Mouse (Mus musculus) embryonic facial prominence, embryonic 10.5 days (tissue): ENCODE measurements around the gene Wdr89. TPM values are rescaled to one million over a fixed set of nuclear protein-coding genes. Genes with fewer than 3 reads are reported as not detected.

Experiments used
- DNase-seq: peaks from one replicate; pipeline ENCODE4 v3.0.0-alpha.2; 2017; ENCODE audit warnings: low spot score
- H3K27ac ChIP-seq: fragments of 300-500 bp; sonication (generic); replicated peaks from 2 replicates; pipeline ENCODE4 v1.5.1; 2016; ENCODE audit warnings: mild to moderate bottlenecking
- H3K27me3 ChIP-seq: fragments of 300-500 bp; sonication (generic); replicated peaks from 2 replicates; pipeline ENCODE4 v1.6.1; 2016; ENCODE audit warnings: low read depth, mild to moderate bottlenecking; ENCODE audit not compliant: poor library complexity, severe bottlenecking
- H3K36me3 ChIP-seq: fragments of 300-500 bp; sonication (generic); replicated peaks from 2 replicates; pipeline ENCODE4 v1.6.1; 2016; ENCODE audit warnings: mild to moderate bottlenecking, moderate library complexity
- H3K4me1 ChIP-seq: fragments of 300-500 bp; sonication (generic); 2 replicates; pipeline ENCODE4 v1.6.1; 2016
- H3K4me3 ChIP-seq: fragments of 300-500 bp; sonication (generic); 2 replicates; pipeline ENCODE4 v1.5.1; 2016; ENCODE audit warnings: mild to moderate bottlenecking, moderate library complexity
- H3K9me3 ChIP-seq: fragments of 300-500 bp; sonication (generic); 2 replicates; pipeline ENCODE4 v1.6.1; 2016; ENCODE audit warnings: mild to moderate bottlenecking
- WGBS: fragments of 180-500 bp; shearing (Covaris S2); methylation state at CpG from one replicate; pipeline ENCODE4 v1.1.7; 2016; 5-methylcytosine and 5-hydroxymethylcytosine counted together
- polyA plus RNA-seq: library from polyadenylated mRNA; unstranded; fragments of >200 nt; fragmentation: Nextera tagmentation; extraction: Ambion mirVana; gene quantifications from 2 replicates; pipeline ENCODE4 v1.2.1, GENCODE M21; 2016

The Wdr89 gene
- polyA plus RNA-seq, 1 experiment from 2014 or later = 15.6 TPM

GRCm38 (mm10) chr12:75635771-75636430, 33.4 kb downstream of the Wdr89 start:
- WGBS = 88% methylated on average over 10 of the region's 10 CpGs
- no peak for DNase-seq
- no peaks in the 10 kb centered on the region for H3K9me3 ChIP-seq
- peaks cover 17% of the 10 kb centered on the region for H3K36me3 ChIP-seq
- H3K27ac ChIP-seq = no peak overlapping the region
- no peaks in the 10 kb centered on the region for H3K27me3 ChIP-seq
- H3K4me1 ChIP-seq = no peaks in the 10 kb centered on the region
- H3K4me3 ChIP-seq = no peak overlapping the region

- Histone ChIP-seq H3K36me3 (peaks cover 17% of the 10 kb centered on the region), H3K27ac (no peak overlapping the region), H3K4me1 (no peaks in the 10 kb centered on the region), H3K9me3 (no peaks in the 10 kb centered on the region), H3K4me3 (no peak overlapping the region), H3K27me3 (no peaks in the 10 kb centered on the region)
- WGBS = 54% methylated on average over 1 of the region's 1 CpGs
- no peak for DNase-seq
Observed at GRCm38 (mm10) chr12:75629618-75630017, 39.7 kb downstream of the Wdr89 start.

- DNase-seq = no peak
- H3K9me3 ChIP-seq = peaks cover 4% of the 10 kb centered on the region; the same call in 1 of the 2 replicates
- H3K27me3 ChIP-seq = no peaks in the 10 kb centered on the region; the same call in 1 of the 2 replicates
- H3K27ac ChIP-seq = no peak overlapping the region
- no peaks in the 10 kb centered on the region for H3K4me1 ChIP-seq
- no peak overlapping the region for H3K4me3 ChIP-seq
- no peaks in the 10 kb centered on the region for H3K36me3 ChIP-seq
- 93% methylated on average over 5 of the region's 5 CpGs for WGBS
Observed at GRCm38 (mm10) chr12:75623292-75623691, 46.0 kb downstream of the Wdr89 start.

GRCm38 (mm10) chr12:75622835-75623234, 46.5 kb downstream of the Wdr89 start:
- no peak for DNase-seq
- 78% methylated on average over 3 of the region's 3 CpGs for WGBS

GRCm38 (mm10) chr12:75616841-75617240, 52.5 kb downstream of the Wdr89 start:
- DNase-seq = no peak
- H3K27me3 ChIP-seq = no peaks in the 10 kb centered on the region; the same call in 1 of the 2 replicates
- H3K36me3 ChIP-seq = no peaks in the 10 kb centered on the region
- H3K4me1 ChIP-seq = peaks cover 8% of the 10 kb centered on the region
- no peak overlapping the region for H3K27ac ChIP-seq
- no peak overlapping the region for H3K4me3 ChIP-seq
- peaks cover 3% of the 10 kb centered on the region; the same call in 1 of the 2 replicates for H3K9me3 ChIP-seq
- WGBS = 59% methylated on average over 8 of the region's 8 CpGs

More at GRCm38 (mm10) chr12:75622835-75623234, 46.5 kb downstream of the Wdr89 start:
- Histone ChIP-seq H3K4me3 (no peak overlapping the region), H3K27ac (no peak overlapping the region), H3K27me3 (no peaks in the 10 kb centered on the region; the same call in 1 of the 2 replicates), H3K4me1 (no peaks in the 10 kb centered on the region), H3K9me3 (peaks cover 4% of the 10 kb centered on the region; the same call in 1 of the 2 replicates), H3K36me3 (no peaks in the 10 kb centered on the region)

GRCm38 (mm10) chr12:75616158-75616791, 53.1 kb downstream of the Wdr89 start:
- H3K4me3 ChIP-seq = peak overlapping the region; percentile 50
- 5% methylated on average over 24 of the region's 24 CpGs for WGBS

GRCm38 (mm10) chr12:75615556-75615955, 53.8 kb downstream of the Wdr89 start:
- 57% methylated on average over 3 of the region's 3 CpGs for WGBS
- Histone ChIP-seq H3K27ac (no peak overlapping the region), H3K36me3 (no peaks in the 10 kb centered on the region), H3K4me3 (no peak overlapping the region; the same call in 1 of the 2 replicates), H3K9me3 (no peaks in the 10 kb centered on the region), H3K27me3 (no peaks in the 10 kb centered on the region; the same call in 1 of the 2 replicates), H3K4me1 (peaks cover 8% of the 10 kb centered on the region)
- DNase-seq = no peak

More at GRCm38 (mm10) chr12:75616158-75616791, 53.1 kb downstream of the Wdr89 start:
- DNase-seq = peak; percentile 51
- Histone ChIP-seq H3K27me3 (no peaks in the 10 kb centered on the region; the same call in 1 of the 2 replicates), H3K9me3 (no peaks in the 10 kb centered on the region), H3K27ac (0 out of 2 replicates have a peak overlapping the region, but pooled peaks have one; percentile 20), H3K4me1 (peaks cover 8% of the 10 kb centered on the region), H3K36me3 (no peaks in the 10 kb centered on the region)

- Histone ChIP-seq H3K27ac (no peak overlapping the region), H3K36me3 (no peaks in the 10 kb centered on the region), H3K4me1 (peaks cover 8% of the 10 kb centered on the region), H3K9me3 (no peaks in the 10 kb centered on the region), H3K4me3 (no peak overlapping the region), H3K27me3 (no peaks in the 10 kb centered on the region)
- WGBS = 91% methylated on average over 7 of the region's 7 CpGs
- DNase-seq = no peak
Observed at GRCm38 (mm10) chr12:75612711-75613110, 56.6 kb downstream of the Wdr89 start.

- Histone ChIP-seq H3K4me3 (no peak overlapping the region), H3K9me3 (no peaks in the 10 kb centered on the region), H3K36me3 (no peaks in the 10 kb centered on the region), H3K27me3 (no peaks in the 10 kb centered on the region), H3K4me1 (peaks cover 17% of the 10 kb centered on the region), H3K27ac (peak overlapping the region; percentile 25; the same call in 1 of the 2 replicates)
- WGBS = 13% methylated on average over 4 of the region's 4 CpGs
- peak; percentile 72 for DNase-seq
Observed at GRCm38 (mm10) chr12:75599490-75599889, 69.8 kb downstream of the Wdr89 start.

- H3K4me3 ChIP-seq = no peak overlapping the region
- DNase-seq = no peak
- WGBS = 65% methylated on average over 4 of the region's 4 CpGs
- no peaks in the 10 kb centered on the region for H3K36me3 ChIP-seq
- H3K9me3 ChIP-seq = no peaks in the 10 kb centered on the region
- no peaks in the 10 kb centered on the region for H3K27me3 ChIP-seq
- H3K27ac ChIP-seq = peak overlapping the region; percentile 25; the same call in 1 of the 2 replicates
- H3K4me1 ChIP-seq = peaks cover 22% of the 10 kb centered on the region
Observed at GRCm38 (mm10) chr12:75598988-75599387, 70.3 kb downstream of the Wdr89 start.

- H3K27ac ChIP-seq = no peak overlapping the region
- no peak for DNase-seq
- no peaks in the 10 kb centered on the region for H3K27me3 ChIP-seq
- no peaks in the 10 kb centered on the region for H3K9me3 ChIP-seq
- WGBS = 86% methylated on average over 4 of the region's 4 CpGs
- peaks cover 8% of the 10 kb centered on the region for H3K36me3 ChIP-seq
- peaks cover 27% of the 10 kb centered on the region for H3K4me1 ChIP-seq
- H3K4me3 ChIP-seq = no peak overlapping the region
Observed at GRCm38 (mm10) chr12:75597707-75598106, 71.6 kb downstream of the Wdr89 start.

GRCm38 (mm10) chr12:75596154-75597002, 73.0 kb downstream of the Wdr89 start, which contains the start of gene Ppp2r5e:
TSS of gene Ppp2r5e (minus strand) at chr12:75596245.
- DNase-seq = peak; percentile 100
- under 1% methylated on average over 72 of the region's 72 CpGs for WGBS

More at GRCm38 (mm10) chr12:75596154-75597002, 73.0 kb downstream of the Wdr89 start, which contains the start of gene Ppp2r5e:
- peaks cover 27% of the 10 kb centered on the region for H3K4me1 ChIP-seq
- no peaks in the 10 kb centered on the region for H3K9me3 ChIP-seq
- H3K27ac ChIP-seq = peak within 1 kb of the TSS; percentile 99
- H3K4me3 ChIP-seq = peak within 1 kb of the TSS; percentile 86
- no peaks in the 10 kb centered on the region for H3K27me3 ChIP-seq
- H3K36me3 ChIP-seq = peaks cover 22% of the 10 kb centered on the region
